Mouse (Mus musculus) adrenal gland, postnatal 10 days (tissue): ENCODE measurements around the gene Dclk1. TPM values are rescaled to one million over a fixed set of nuclear protein-coding genes. Genes with fewer than 3 reads are reported as not detected.

Experiments used
- DNase-seq: peaks from one replicate; pipeline ENCODE4 v3.0.0; 2021; ENCODE audit warnings: mixed read lengths
- total RNA-seq, 2 experiments: library from RNA; stranded (reverse); gene quantifications; 2 replicates each; pipeline ENCODE4 v1.2.3; 2021

The Dclk1 gene
- total RNA-seq, 2 experiments from 2014 or later: 13.5 to 18.0 TPM

DNA sequence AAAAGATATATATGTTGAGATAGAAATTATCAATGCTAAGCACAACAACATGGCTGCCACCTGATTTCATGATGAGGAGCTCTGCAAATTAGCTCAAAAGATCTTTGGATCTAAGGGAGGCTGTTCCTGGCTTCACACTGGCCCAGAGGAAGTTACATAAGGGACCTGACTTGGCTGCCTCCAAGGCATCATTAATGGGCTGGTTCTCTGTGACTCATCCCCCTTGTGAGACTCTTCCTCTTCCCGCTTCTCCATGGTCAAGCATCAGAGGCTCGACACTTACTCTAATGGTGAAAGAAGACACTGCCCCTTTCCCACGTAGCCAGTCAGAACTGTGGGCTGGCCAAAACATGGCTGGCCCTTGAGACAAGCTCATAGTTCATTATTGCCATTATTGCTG is 209.7 kb downstream of the Dclk1 start:
- no peak for DNase-seq

DNA sequence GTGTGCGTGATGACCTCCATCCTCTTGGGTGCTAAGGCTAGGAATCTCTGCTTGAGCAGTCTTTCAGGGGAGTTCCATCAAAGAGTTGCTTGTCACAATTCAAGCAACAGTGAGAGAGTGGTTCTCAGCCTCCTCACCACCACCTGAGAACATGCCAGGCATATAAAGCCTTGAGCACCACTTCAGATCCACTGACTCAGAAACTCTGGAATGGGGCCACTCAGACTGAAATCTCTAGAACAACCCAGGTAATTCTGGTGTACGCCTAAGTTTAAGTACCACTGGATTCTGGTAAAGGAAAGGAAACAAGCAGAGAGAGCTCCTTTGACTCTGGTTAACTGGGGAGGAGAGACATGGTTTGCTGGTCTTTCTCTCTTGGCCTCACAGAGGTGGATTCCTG is 210.3 kb downstream of the Dclk1 start:
- no peak for DNase-seq

DNA sequence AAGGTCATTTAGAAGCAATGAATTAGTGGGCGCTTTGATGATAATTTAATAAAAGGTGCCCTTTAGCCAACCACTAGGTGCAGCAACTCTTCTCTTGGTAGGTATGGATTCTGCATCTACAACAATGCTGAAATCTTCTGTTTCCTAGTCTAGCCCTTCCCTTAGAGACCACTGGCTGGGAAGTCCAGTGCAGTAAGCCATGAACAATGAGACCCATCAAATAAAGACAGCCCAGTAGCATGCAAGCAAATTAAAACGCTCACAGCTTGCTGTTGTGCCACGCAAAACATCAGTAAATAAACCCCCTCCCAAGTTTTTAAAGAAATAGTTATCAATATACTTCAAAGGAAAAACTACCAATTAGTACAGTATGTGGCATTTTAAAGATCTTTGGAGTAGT is 218.9 kb downstream of the Dclk1 start:
- no peak for DNase-seq

DNA sequence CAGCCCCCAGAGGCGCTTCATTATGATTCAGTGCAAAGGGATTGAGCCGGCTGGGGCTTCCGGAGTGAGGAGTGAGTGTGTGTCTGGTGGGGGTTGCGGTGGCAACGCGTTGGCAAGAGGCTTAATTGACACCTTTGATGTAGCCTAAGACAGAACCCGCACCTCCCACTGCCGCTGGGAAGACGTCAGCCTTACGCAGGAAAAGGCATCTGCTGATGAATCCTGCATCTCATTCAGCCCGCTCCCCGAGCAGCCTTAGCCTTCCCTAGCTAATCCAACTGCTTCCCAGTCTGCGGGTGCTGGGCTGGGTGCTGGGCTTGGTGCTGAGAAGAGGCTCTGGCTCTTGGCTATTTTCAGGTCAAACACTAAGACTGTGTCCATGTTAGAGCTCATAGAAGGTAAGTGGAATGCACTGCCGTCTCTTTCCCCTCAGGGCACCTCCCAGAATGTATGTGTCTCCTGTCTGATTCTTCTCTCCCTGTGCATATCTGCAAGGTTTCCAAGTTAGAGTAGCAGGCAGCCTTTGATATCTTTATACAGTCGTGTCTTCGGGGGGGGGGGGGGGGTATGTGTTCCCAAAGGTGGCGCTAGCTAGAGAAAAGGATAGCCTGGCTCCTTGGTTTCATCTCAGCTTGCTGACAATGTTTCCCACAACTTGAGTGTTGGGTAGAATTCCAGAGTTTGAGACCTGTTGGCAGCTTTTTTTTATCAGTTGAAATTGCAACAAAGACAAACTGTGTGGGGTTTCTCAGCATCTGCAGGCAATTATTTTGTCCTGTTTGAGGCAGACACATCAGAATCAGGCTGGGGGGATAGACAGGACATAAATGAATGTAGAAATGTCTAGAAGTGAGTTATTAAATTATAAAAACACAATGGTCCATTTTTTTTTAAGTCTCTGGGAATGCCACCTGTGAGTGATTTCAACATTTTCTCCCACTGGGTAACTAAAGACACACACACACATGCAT is 219.8 kb downstream of the Dclk1 start:
- DNase-seq: peak; percentile 37

DNA sequence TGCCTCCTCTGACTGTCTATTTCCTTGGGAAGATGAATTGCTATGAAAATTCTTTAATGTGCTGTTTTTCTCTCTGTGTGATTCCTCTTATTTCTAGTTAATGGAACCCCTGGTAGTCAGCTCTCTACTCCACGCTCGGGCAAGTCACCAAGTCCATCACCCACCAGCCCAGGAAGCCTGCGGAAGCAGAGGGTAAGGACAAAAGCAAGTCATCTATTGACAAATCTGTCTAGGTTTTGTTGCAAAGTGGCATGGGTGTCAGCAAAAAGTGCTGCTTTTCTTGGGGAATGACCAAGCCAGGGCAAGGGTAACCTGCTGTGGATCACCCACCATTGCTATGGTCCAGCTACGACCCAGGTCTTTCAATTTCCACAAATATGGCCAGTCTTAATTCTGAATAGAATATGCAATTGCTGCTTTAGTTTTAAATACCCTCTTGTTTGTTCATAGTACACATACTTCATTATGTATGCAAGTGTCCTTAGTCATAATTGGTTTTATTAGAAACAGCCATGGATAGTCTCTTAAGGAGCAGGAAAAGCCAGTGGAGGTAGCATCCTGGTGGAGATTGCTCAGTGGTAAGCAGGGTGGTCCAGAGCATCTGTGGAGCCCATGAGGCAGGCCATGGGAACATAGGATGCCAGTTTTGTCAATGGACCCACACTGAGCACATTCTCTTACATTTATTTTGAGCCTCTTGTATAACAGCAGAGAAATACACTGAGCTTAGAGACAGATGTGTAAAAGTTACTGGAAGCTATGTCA is 220.9 kb downstream of the Dclk1 start:
- DNase-seq: no peak

DNA sequence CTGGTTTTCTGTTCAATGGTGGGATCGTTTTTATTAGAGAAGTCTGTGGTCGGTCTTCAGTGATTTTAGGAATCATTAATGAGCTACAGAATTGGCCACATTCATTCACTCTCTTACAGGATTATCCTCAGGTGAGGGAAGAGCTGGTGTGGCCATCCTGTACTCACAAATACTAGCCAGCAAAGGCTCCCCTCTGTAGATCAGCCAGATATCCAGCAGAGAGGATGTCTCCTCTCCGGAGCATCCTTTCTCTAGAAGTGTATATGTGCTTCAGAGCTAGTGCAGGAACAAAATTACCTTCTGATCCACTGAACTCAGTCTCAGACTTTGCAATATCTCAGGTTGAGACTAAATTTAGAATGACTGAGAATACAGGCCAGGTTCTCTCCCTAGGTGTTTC is 222.1 kb downstream of the Dclk1 start:
- DNase-seq: no peak

DNA sequence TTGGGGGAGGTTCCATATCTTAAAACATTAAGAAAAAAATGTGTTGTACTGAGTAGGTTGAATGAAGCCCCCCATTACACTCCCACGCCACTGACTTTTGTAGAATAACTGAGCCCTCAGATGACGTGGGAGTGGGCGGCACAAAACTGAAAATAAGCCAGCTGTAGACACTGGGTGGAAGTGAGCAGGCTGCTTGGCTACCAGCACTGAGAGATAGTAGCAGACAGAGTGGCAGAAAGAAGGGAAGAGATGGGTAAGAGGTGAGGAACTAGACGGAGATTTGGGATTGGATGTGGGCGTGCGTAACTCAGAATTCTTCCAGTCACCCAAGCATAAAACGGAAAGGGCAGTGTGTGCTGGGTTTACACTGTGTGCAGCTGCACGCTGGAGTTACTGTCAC is 223.6 kb downstream of the Dclk1 start:
- DNase-seq: no peak

DNA sequence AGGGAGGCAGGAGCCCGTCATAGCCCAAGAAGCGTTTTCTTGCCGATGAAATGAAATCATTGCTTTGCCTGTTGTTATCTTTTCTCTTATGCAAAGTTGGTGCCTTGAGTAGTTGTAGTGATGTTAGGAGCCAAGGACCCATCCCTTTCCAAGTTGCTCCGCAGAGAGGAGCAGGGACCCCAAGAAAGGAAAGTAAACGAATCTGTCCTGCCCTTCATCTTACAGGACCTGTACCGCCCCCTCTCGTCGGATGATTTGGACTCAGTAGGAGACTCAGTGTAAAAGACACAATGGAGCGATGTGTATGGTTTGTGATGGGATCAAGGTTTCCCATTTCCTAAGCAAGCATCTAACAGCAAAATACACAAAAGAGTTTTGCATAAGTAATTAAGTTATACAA is 224.2 kb downstream of the Dclk1 start:
- DNase-seq: no peak

DNA sequence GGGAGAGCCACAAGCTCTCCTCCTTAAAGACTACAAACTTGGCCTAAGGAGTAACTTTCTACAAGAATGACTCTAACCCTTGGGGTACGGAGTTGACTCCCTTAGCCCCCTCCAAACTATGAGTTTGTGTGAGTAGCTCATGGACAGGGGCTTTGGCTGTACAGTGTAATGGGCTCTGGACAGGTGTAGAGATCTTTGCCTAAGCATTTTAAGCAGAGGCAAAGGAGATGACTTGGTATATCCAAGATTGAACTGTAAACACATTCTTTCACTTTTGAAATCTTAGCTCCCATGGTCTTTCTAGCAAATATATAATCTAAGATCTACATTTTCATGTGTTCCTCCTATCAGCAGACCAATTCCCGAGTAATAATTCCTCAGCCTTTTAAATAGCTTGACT is 229.9 kb downstream of the Dclk1 start, which contains the start of gene Gm21954:
Gm21954 (minus strand) TSS at position 101 of the 400 bp plus-strand sequence.
- DNase-seq: no peak

DNA sequence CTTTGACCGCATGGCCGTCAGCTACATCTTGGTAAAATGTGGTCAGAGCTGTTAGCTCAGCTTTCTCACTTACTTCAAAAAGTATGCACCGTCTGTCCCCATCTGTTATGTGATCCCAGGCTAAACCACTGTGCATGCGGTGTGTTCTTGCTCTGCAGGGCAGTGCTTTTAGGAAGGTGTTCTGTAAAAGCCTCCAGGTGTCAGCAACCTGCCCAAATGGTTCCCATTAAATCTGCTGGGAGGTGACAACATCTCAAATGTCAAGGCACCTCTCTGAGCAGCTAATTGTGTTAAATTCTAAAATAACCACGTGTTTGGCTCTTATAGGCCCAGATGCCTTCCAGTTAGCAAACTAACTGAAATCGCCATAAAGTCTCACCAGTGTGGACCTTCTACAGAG is 231.0 kb downstream of the Dclk1 start:
- no peak for DNase-seq

DNA sequence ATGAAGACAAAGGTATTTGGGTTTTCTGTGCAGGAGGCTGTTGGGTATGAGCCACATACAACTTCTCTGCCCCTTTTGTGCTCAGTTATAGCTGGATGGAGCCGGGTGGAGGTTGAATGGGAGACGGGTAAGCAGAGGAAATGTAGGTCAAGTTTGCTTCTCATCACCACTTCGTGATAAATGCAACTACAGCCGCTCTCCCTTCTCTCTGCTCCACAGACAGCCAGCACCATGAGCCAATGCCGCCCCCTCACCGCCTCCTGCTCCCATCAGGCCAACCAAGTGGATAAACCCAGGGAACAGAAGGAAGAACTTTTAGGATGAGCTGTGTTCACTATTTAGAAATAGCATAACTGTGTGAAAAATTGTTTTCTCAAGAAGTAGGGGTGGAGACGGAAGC is 234.5 kb downstream of the Dclk1 start:
- no peak for DNase-seq

DNA sequence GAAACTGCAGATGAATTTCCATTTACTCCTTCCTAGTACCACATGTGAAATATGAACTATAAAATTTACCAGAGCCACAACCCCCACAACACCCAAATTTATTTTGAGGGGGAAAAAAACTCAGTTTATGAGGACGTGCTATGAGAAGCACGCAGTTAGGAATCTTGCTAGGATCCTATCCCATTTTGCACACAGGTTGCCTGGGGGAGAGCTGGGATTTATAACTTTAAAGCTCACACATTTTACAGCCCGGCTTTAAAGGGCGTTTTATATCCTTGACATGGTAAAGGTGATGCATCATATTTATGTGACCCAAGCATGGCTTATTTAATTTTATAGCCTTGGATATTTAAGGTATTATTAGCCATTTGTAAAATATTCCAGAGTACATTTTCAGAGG is 237.1 kb downstream of the Dclk1 start:
- DNase-seq: no peak

DNA sequence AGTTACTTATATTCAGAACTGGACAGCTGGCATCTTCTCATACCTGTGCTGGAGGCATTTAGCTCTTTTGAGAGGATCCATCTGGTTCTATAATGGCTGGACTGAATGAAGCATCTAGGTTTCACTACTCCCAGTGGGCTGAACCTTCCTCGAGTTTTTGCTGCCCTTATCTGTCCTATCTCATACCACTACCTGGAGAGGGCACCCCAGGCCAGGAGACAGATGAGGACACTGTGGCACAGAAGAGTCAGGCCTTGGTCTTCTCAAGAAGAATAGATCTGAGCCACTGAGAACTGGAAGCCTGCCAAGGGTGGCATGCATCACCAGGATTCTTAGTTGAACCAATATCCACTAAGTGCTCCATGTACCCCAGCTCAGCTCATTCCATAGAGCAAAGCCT is 239.0 kb downstream of the Dclk1 start:
- no peak for DNase-seq

DNA sequence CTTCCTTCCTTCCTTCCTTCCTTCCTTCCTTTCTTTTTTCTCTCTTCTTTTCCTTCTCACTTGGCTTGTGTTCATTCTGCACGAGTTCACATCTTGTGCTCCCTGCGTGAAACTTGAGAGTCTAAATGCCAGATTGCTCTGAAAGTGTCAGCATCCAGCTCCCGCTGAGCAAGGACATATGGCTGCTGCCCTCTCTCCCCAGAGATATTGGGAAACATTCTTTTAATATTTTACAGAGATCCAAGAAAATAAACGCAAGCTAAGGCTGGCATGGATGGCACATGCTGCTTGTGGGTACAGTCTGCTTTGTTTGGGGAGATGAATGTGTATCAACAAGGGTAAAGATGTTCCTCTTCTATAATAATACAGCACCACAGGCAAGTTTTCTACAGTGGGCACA is 241.2 kb downstream of the Dclk1 start:
- no peak for DNase-seq

DNA sequence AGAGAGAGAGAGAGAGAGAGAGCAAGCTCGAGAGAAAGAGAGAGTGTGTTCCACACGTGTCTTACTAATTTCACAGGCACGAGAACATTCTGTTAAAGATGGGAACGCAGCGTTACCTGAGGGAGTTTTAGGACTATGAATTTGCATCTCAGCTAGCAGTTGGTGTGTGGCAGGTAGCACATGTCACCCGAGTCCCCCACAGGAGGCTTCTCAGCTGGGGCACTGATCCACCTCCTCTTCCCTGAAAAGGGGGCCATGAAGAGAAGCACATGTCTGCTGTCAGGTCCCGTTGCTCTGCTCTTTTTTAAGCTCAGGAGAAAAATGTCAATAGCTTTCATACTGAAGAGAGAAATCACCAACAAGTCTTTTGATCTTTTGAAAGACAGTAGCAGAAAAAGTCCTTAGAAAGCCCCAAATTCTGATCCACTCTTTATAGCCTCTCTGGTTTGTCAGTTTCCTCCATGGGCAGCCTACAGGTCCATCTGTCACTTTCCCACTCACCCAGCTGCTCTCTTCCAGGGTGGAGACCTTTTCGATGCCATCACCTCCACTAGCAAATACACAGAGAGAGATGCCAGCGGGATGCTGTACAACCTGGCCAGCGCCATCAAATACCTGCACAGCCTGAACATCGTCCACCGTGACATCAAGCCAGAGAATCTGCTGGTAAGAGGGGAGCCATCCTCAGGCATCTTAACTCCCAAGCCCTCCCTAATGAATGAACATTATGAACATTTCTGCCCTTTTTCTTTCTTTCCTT is 247.2 kb downstream of the Dclk1 start:
- DNase-seq: no peak

DNA sequence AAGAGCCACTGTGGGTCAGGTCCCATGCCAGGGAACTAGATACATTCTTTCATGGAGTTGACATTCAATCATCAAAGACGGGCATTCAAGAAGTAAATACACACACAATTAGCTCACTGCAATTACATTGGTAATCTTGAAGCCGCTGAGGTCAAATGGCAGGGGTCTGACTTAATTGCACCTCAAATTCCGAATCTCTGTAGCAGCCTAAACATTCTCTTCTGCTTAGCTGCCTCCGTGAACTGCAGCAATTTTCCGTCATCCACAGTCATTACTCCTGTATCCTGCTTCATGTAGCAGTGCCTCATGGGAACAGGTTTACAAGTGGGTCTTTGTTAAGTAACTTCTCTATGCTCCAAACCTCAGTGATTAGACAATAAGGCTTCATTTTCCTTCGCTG is 249.9 kb downstream of the Dclk1 start:
- no peak for DNase-seq

DNA sequence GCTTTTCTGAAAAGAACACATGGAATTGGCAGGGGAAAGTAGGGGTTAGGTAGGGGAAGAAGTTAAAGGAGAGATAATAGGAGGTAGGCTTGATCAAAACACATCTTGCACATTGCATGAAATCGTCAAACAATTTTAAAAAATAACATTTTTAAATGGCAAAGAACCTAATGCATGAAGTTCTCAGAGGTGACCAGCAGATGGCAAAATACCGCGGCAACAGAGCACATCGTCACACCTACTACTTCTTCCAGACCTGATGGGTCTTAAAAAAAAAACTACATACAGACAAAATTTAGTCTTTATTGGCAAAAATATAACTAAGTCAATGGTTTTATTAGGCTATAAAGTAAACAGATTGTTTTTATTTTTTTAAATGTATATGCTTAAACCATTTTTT is 252.2 kb downstream of the Dclk1 start:
- no peak for DNase-seq

DNA sequence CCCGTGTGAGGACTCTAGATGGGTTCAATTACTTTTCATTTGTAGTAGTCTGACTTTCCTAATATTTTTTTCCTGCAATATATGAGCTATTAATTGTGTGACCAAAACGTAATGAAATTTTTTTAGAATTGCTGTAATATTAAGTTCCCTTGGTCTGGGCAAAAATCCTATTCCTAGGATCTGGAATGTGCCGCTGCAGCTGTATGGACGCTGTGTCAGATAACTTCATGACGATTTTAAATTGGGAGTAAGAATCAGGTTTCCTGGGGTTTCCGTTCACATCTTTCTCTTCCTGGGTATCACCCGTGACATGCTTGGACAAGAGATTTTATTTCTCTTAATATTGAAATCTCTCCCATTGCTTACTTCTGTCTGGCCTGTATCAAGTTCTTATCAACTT is 253.1 kb downstream of the Dclk1 start:
- no peak for DNase-seq

DNA sequence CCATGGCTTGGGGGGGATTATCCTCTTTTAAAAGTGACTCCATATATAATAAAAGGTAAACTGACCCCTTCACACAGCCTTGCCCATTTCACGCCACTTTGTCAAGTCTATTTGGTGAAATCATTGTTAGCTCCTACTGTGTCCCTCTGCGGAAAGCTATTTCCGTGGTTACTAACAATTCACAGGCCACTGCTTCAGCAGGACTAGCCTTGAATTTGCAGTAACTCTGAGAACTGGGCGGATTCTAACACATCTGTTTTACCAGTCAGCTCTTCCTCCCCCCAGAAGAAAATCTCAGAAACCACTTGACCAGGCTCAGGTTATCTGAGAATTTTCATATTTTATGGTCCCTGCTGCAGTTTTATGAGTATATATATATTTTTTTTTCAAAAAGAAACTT is 253.7 kb downstream of the Dclk1 start:
- no peak for DNase-seq

DNA sequence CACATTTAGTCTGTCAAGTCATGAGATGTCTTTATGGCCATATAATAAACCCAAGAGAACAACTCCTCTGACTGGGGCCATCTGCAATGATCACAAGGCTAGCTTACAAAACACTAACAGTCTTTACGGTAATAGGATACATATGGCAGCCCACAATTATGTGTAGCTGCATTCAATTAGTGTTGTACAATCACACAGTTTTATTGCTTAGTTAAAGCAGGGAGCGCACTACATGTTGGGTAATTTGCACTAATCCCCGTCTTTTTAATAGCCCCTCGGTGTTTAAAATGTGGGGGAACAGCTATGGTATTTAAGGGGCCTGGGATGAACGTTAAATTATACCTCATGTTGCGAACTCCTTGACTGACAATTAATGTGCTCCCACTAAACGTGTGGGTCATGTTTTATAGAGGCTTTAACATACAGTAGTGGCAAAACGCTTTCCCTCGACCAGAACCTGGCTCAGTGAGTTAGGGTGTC is 254.3 kb downstream of the Dclk1 start:
- no peak for DNase-seq

DNA sequence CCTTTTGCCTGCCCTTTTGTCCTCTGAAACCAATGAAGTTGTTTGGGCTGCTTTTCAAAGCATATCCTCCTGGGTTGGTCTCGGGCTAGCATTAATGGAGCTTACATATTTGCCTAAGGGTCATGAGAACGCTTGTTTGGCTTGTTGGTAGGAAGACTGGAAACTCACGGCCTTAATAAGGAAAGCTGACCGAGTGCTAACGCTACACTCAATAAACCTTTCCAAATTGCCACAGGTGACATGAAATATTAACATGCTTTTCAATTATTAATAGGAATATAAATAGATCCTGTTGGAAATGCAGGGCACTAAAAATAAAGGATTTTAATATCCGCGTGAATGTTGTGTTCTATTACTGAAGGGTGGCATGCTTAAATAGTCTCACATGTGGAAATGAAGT is 257.1 kb downstream of the Dclk1 start:
- no peak for DNase-seq

DNA sequence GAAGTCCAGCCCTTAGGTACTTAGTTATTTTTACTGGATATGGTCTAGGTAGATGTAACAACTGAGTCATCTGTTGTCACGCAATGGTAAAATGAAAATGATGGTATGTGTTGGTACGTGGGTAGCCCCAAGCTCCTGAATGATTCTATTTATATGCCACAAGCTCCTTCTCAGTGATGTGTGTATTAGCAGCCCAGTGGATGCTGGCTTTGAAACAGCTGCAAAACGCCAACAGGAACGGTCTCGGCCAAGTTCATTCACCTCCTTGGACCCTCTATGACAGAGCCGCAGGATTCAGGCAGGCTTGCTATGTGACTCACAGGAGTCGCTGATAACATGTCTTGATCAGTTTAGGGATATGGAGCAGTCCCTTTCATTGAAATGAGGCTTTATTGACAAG is 268.0 kb downstream of the Dclk1 start:
- DNase-seq: no peak

DNA sequence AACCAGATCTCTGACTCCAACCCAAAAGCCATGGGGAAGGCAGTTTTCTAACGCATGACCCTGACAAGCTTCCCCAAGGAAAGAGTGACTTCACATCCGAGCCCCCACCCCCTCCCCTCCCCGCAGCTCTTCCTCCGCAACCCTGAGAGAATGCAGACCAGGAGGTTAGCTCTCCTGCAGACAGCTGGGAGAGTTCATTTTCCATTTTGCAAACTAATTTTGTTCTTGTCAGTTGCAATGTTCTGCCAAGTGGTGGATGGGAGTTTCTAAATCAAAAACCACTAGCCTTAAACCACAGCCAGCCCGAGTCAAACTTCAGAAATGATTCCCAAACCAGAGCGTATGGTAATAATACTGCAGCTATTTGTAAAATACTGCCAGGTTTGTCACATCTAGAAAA is 269.5 kb downstream of the Dclk1 start:
- no peak for DNase-seq
